Mouse (Mus musculus): Measurements from ENCODE around the gene Tpmt. TPM values are rescaled to one million over a fixed set of nuclear protein-coding genes. Genes with fewer than 3 reads are reported as not detected.

Tpmt gene
- polyA plus RNA-seq, 1 experiment from 2014 or later = 15.5 TPM

DNA sequence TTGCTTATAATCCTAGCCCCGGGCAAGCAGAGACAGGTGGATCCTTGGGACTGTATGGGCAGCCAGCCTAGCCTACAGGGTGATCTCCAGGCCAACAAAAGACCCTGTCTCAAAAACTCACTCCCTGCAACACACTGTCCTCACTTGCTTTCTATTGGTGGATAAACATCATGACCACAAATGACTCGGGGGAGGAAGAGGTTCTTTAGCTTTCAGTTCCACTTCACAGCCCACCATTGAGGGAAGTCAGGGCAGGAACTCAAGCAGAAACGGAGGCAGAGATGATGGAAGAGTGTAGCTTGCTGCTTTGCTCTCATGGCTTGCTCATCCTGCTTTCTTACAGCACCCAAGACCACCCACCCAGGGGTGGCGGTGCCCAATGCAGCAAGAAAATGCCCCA is 47.2 kb downstream of the Tpmt start:
- ATAC-seq (ENCODE audit: insufficient number of reproducible peaks, low FRiP score, low TSS enrichment, low read depth) = no peak
- Histone ChIP-seq H3K4me3 (no peak overlapping the region), H3K36me3 (no peaks in the 10 kb centered on the region), H3K4me1 (peaks cover 3% of the 10 kb centered on the region; the same call in 1 of the 2 replicates), H3K9ac (no peak overlapping the region), H3K4me2 (no peak overlapping the region), H3K9me3 (no peaks in the 10 kb centered on the region), H3K27ac (no peak overlapping the region), H3K27me3 (no peaks in the 10 kb centered on the region)
- 72% methylated on average over 4 of the region's 4 CpGs for WGBS

DNA sequence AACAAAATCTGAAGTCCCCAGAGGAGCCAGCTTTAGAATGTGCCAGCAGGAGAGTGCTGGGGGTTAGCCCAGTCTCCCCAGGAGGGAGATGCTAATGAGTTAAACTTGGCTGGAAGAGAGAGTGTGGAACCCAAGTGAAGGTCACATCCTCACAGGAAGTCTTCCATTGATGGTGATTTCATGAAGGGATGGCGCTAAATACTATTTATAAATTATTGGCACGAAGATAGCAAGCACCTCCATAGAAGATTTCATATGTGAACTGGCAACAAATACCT is 51.3 kb downstream of the Tpmt start:
- Histone ChIP-seq H3K9ac (no peak overlapping the region), H3K9me3 (no peaks in the 10 kb centered on the region), H3K4me3 (no peak overlapping the region), H3K27me3 (no peaks in the 10 kb centered on the region), H3K4me1 (peaks cover 3% of the 10 kb centered on the region; the same call in 1 of the 2 replicates), H3K36me3 (no peaks in the 10 kb centered on the region), H3K4me2 (no peak overlapping the region), H3K27ac (no peak overlapping the region)
- WGBS = 79% methylated on average over 2 of the region's 2 CpGs
- ATAC-seq (ENCODE audit: insufficient number of reproducible peaks, low FRiP score, low TSS enrichment, low read depth) = no peak

GRCm38 (mm10) chr13:46992516-46993273 is 51.8 kb downstream of the Tpmt start:
- 71% methylated on average over 7 of the region's 7 CpGs for WGBS
- ATAC-seq (ENCODE audit: insufficient number of reproducible peaks, low FRiP score, low TSS enrichment, low read depth) = no peak

DNA sequence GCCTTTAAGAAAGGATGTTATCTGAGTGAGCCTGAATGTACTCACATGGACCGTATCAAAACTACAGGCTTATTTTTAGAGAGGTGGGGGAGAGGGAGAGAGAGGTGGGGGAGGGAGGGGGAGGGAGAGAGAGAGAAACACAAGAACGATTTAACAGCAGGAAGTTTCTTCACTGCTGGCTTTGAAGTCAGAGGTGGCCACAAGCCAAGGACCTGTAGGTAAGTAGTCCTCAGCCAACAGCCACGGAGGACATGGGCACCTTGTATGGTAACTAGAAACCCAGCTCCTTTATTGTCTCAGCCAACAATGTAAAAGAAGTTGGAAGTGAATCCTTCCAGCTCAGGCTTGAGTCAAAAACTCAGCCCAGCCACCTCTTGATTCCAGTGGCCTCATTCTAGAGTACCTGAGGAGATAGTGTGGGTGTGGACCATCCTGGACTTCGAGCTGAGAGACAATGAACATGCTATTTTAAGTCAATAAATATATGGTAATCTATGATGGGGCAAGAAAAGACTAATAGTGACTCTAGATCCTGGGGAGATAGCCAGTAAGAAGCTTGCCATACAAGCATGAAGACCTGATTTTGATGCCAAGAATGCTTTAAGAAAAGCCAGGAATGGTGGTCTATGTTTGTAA is 54.0 kb downstream of the Tpmt start:
- Histone ChIP-seq H3K9ac (no peak overlapping the region), H3K27me3 (no peaks in the 10 kb centered on the region), H3K9me3 (no peaks in the 10 kb centered on the region), H3K4me3 (no peak overlapping the region), H3K4me2 (no peak overlapping the region), H3K4me1 (peaks cover 3% of the 10 kb centered on the region; the same call in 1 of the 2 replicates), H3K36me3 (no peaks in the 10 kb centered on the region), H3K27ac (no peak overlapping the region)
- ATAC-seq (ENCODE audit: insufficient number of reproducible peaks, low FRiP score, low TSS enrichment, low read depth) = no peak
- 20% methylated on average over 4 of the region's 4 CpGs for WGBS

More at GRCm38 (mm10) chr13:46992516-46993273, 51.8 kb downstream of the Tpmt start:
- H3K36me3 ChIP-seq = no peaks in the 10 kb centered on the region
- H3K4me1 ChIP-seq = peaks cover 3% of the 10 kb centered on the region; the same call in 1 of the 2 replicates
- H3K27me3 ChIP-seq = no peaks in the 10 kb centered on the region
- H3K4me2 ChIP-seq = no peak overlapping the region
- no peak overlapping the region for H3K4me3 ChIP-seq
- H3K9me3 ChIP-seq = no peaks in the 10 kb centered on the region
- no peak overlapping the region for H3K27ac ChIP-seq
- H3K9ac ChIP-seq = no peak overlapping the region

DNA sequence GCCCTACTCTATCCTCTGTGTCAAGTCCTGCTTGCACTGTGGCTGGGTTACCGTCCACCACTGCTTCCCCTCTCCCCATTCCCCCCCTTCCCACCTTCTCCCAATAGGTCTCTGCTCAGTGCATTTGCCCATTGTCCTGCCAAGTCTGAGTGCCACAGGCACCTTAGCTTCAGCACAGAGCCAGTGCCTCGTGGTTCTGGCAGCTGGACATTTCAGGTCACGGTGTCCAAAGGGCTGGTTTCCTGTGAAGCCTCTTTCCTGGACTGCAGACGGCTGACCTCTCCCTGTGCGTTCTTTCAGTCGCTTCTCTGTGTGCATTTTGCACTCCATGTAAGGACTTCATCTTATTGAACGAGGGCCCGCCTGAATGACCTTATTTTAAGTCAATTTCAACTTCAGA is 56.6 kb downstream of the Tpmt start:
- Histone ChIP-seq H3K4me3 (no peak overlapping the region), H3K9me3 (no peaks in the 10 kb centered on the region), H3K4me2 (no peak overlapping the region), H3K4me1 (no peaks in the 10 kb centered on the region), H3K27ac (no peak overlapping the region), H3K36me3 (no peaks in the 10 kb centered on the region), H3K27me3 (no peaks in the 10 kb centered on the region), H3K9ac (no peak overlapping the region)
- 78% methylated on average over 8 of the region's 8 CpGs for whole genome bisulfite sequencing
- ATAC-seq (ENCODE audit: insufficient number of reproducible peaks, low FRiP score, low TSS enrichment, low read depth) = no peak

DNA sequence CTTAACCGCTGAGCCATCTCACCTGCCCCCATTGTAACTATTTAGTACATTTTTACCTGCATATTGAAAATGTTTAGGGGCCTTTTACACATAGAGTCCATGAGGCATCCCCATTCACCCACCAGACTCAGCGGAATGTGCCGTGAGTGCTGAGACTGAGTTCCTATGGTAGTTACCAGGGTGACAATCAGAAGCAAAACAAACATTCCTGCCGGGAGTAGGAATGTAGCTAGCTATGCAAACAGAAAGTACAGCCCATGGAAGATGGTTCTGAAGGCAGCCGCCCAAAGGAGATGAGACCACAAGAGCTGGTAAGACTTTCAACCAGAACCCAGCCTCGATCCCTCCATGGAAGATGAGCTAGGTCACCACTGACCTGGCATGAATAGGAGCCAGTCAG is 58.3 kb downstream of the Tpmt start:
- WGBS = 74% methylated on average over 6 of the region's 6 CpGs
- no peak overlapping the region for H3K4me2 ChIP-seq

GRCm38 (mm10) chr13:46983878-46984277 is 60.7 kb downstream of the Tpmt start:
- H3K4me2 ChIP-seq = no peak overlapping the region
- 83% methylated on average over 2 of the region's 2 CpGs for whole genome bisulfite sequencing
- no peak for ATAC-seq (ENCODE audit: insufficient number of reproducible peaks, low FRiP score, low TSS enrichment, low read depth)
- no peak overlapping the region for H3K27ac ChIP-seq
- H3K9ac ChIP-seq = no peak overlapping the region
- peaks cover 5% of the 10 kb centered on the region; the same call in 1 of the 2 replicates for H3K4me1 ChIP-seq
- H3K27me3 ChIP-seq = no peaks in the 10 kb centered on the region
- H3K9me3 ChIP-seq = no peaks in the 10 kb centered on the region
- H3K36me3 ChIP-seq = no peaks in the 10 kb centered on the region
- H3K4me3 ChIP-seq = no peak overlapping the region

More for the DNA sequence above, 58.3 kb downstream of the Tpmt start:
- no peaks in the 10 kb centered on the region for H3K4me1 ChIP-seq
- H3K36me3 ChIP-seq = no peaks in the 10 kb centered on the region
- no peaks in the 10 kb centered on the region for H3K9me3 ChIP-seq
- no peaks in the 10 kb centered on the region for H3K27me3 ChIP-seq
- no peak overlapping the region for H3K4me3 ChIP-seq
- ATAC-seq (ENCODE audit: insufficient number of reproducible peaks, low FRiP score, low TSS enrichment, low read depth) = no peak
- no peak overlapping the region for H3K27ac ChIP-seq
- no peak overlapping the region for H3K9ac ChIP-seq

DNA sequence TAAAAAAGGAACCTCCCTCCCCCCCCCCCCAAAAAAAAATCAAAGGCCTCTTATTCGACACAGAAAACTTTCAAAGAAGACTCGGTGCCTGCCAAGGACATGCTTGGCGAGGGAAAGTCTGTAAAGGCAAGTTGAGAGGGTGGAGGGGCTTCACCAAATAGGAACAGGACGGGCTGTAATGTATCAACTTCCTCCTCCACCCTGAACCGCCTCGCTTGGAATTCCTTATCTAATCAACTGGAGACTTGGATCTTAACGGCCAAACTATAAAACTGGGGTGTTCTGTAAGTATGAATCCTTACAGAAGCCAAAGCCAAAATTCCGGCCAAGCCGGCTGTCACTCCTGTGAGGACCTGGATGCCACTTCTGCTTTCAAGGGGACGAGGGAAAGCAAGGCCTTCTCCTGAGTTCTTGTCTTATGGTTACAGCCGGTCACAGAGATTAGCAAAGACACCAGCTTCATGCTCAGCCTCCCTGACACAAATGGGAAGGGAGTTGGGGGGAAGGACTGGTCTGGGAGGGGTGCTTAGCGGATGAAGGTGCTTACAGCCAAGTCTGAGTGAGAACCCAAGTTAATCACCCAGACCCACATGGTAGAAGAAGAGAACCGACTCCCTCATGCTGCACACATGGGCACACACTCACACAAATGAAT is 64.6 kb downstream of the Tpmt start:
- Histone ChIP-seq H3K27ac (no peak overlapping the region), H3K27me3 (no peaks in the 10 kb centered on the region), H3K36me3 (no peaks in the 10 kb centered on the region), H3K4me1 (peaks cover 5% of the 10 kb centered on the region; the same call in 1 of the 2 replicates), H3K4me2 (no peak overlapping the region), H3K4me3 (no peak overlapping the region), H3K9ac (no peak overlapping the region), H3K9me3 (no peaks in the 10 kb centered on the region)
- ATAC-seq (ENCODE audit: insufficient number of reproducible peaks, low FRiP score, low TSS enrichment, low read depth) = no peak
- 40% methylated on average over 13 of the region's 13 CpGs for WGBS

DNA sequence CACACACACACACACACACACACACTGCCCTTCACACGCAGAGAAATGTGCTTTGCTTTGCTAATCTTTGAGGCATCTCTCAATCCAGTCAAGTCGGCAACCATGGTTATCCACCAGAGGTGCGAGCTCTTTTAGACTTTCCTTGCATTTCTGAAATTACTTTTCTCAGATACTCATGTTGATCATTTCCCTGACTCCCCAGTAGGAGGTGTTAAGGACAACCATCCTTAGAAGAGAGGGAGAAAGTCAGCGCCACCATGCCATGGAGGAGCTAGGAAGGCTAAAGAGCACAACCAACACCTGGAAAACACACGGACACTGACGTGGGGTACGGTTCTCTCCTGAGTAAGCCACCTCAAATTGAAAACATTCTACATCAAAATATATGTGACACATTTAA is 68.0 kb downstream of the Tpmt start:
- Histone ChIP-seq H3K27me3 (no peaks in the 10 kb centered on the region), H3K4me3 (no peak overlapping the region), H3K9ac (no peak overlapping the region), H3K36me3 (no peaks in the 10 kb centered on the region), H3K4me1 (peaks cover 5% of the 10 kb centered on the region; the same call in 1 of the 2 replicates), H3K4me2 (no peak overlapping the region), H3K9me3 (no peaks in the 10 kb centered on the region), H3K27ac (no peak overlapping the region)
- ATAC-seq (ENCODE audit: insufficient number of reproducible peaks, low FRiP score, low TSS enrichment, low read depth) = no peak
- WGBS = 79% methylated on average over 7 of the region's 7 CpGs

DNA sequence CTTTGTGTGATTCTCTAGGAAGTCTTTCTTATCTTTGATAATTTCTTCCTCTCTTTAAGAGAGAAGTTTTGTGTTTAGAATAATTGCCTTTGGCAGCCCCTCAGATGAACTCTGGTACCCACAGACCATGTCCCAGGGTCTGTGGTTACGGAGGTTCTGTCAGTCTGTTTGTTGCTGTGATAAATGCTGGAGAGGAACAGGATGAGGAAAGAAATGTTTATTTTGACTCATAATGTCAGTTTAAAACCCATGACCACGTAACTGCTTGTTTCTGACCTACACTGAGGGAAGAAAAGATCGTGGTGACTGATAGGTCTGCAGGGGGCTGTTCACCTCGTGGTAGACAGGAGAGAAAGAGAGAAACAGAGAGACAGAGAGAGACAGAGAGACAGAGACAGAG is 68.6 kb downstream of the Tpmt start:
- H3K27me3 ChIP-seq = no peaks in the 10 kb centered on the region
- no peak overlapping the region for H3K27ac ChIP-seq
- no peak overlapping the region for H3K4me2 ChIP-seq
- no peaks in the 10 kb centered on the region for H3K9me3 ChIP-seq
- no peak overlapping the region for H3K9ac ChIP-seq
- ATAC-seq (ENCODE audit: insufficient number of reproducible peaks, low FRiP score, low TSS enrichment, low read depth) = no peak
- no peaks in the 10 kb centered on the region for H3K36me3 ChIP-seq
- 57% methylated on average over 4 of the region's 4 CpGs for WGBS
- no peak overlapping the region for H3K4me3 ChIP-seq
- H3K4me1 ChIP-seq = peaks cover 5% of the 10 kb centered on the region; the same call in 1 of the 2 replicates

- no peaks in the 10 kb centered on the region for H3K9me3 ChIP-seq
- no peak overlapping the region for H3K9ac ChIP-seq
- ATAC-seq (ENCODE audit: insufficient number of reproducible peaks, low FRiP score, low TSS enrichment, low read depth) = no peak
- H3K27me3 ChIP-seq = no peaks in the 10 kb centered on the region
- H3K4me1 ChIP-seq = peaks cover 4% of the 10 kb centered on the region; the same call in 1 of the 2 replicates
- 73% methylated on average over 14 of the region's 14 CpGs for WGBS
- H3K4me2 ChIP-seq = no peak overlapping the region
- H3K27ac ChIP-seq = no peak overlapping the region
- H3K4me3 ChIP-seq = no peak overlapping the region
- no peaks in the 10 kb centered on the region for H3K36me3 ChIP-seq
These were observed 69.4 kb downstream of the Tpmt start for GRCm38 (mm10) chr13:46975031-46975551.

Data from limb, embryonic 15.5 days (tissue).